Comparison of ENCODE assay signal across 18 mouse cellular contexts in the genomic region with DNA sequence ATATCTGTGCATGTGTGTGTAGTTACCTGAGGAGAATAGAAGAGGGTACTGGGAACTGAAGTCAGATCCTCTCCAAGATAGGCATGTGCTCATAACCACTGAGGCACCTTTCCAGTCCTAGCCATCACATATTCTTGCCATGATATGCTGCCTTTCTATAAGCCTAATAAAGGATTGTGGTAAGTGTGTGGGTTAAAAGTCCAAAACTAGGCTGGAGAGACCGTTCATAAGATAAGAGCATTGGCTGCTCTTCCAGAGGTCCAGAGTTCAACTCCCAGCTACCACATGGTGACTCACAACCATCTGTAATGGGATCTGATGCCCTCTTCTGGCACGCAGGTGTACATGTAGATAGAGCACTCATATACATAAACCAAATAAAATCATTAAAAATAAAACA. TPM values are rescaled to one million over a fixed set of nuclear protein-coding genes. Genes with fewer than 3 reads are reported as not detected.
A peak's percentile ranks its signal among the peaks of the same experiment; 100 is the strongest.
DNase-seq lines count a peak whose midpoint lies in the region; ATAC-seq and TF ChIP-seq lines count a peak whose summit lies in the region.
"Had no signal": no experiment of that assay in that cellular context is flagged by ENCODE, and none has a peak within 500 bp of the region (broad histone marks: within the 10 kb centered on the region; RNA-seq: fewer than 3 reads in every experiment).

No protein-coding gene starts in this region.

- no peaks in the 10 kb centered on the region for H3K9me3 ChIP-seq in hindbrain, postnatal 0 days (ENCODE audit: low read length)
- H3K9me3 ChIP-seq in hindbrain, embryonic 13.5 days, result no peaks in the 10 kb centered on the region
- H3K9me3 ChIP-seq in lung, postnatal 0 days (ENCODE audit: low read length), result no peaks in the 10 kb centered on the region
- H3K9me3 ChIP-seq: embryonic facial prominence, embryonic 15.5 days; forebrain, embryonic 15.5 days; heart, embryonic 12.5 days had no signal

- H3K9ac ChIP-seq in hindbrain, postnatal 0 days (replicated peaks; ENCODE audit: low read length), result no peak overlapping the region
- H3K9ac ChIP-seq in hindbrain, embryonic 13.5 days, result no peak overlapping the region
- H3K9ac ChIP-seq in lung, postnatal 0 days (replicated peaks; ENCODE audit: low read depth), result no peak overlapping the region
- H3K9ac ChIP-seq: embryonic facial prominence, embryonic 15.5 days; forebrain, embryonic 15.5 days; heart, embryonic 12.5 days had no signal

- H3K4me1 ChIP-seq in hindbrain, postnatal 0 days (ENCODE audit: insufficient read depth, low read length), result no peaks in the 10 kb centered on the region
- H3K4me1 ChIP-seq in hindbrain, embryonic 13.5 days (replicated peaks), result 0 out of 2 replicates have a peak, but pooled peaks cover under 1% of the 10 kb centered on the region
- no peaks in the 10 kb centered on the region for H3K4me1 ChIP-seq in lung, postnatal 0 days (ENCODE audit: insufficient read depth, low read depth, low read length)
- H3K4me1 ChIP-seq: embryonic facial prominence, embryonic 15.5 days; forebrain, embryonic 15.5 days; heart, embryonic 12.5 days had no signal

- peak; percentile 20; the same call in 1 of the 2 replicates for TF ChIP-seq CTCF in hindbrain, postnatal 0 days (IDR thresholded peaks at IDR 0.05; ENCODE audit: low read depth)
- peak; percentile 44 for TF ChIP-seq CTCF in layer of hippocampus, adult 2 months (conservative IDR thresholded peaks at IDR 0.05)
- 0 out of 2 replicates have a peak, but pooled peaks have one; percentile 10 for TF ChIP-seq CTCF in lung, postnatal 0 days (IDR thresholded peaks at IDR 0.05)

- no peak overlapping the region for H3K4me3 ChIP-seq in hindbrain, postnatal 0 days (ENCODE audit: low read length)
- H3K4me3 ChIP-seq in hindbrain, embryonic 13.5 days, result no peak overlapping the region
- H3K4me3 ChIP-seq in layer of hippocampus, adult 2 months, result no peak overlapping the region
- H3K4me3 ChIP-seq in lung, postnatal 0 days (ENCODE audit: low read depth, low read length), result no peak overlapping the region
- H3K4me3 ChIP-seq: embryonic facial prominence, embryonic 15.5 days; erythroblast, embryonic 14.5 days; forebrain, embryonic 15.5 days; heart, embryonic 12.5 days had no signal

- no peaks in the 10 kb centered on the region for H3K27me3 ChIP-seq in hindbrain, postnatal 0 days (ENCODE audit: insufficient read depth, low read length)
- no peaks in the 10 kb centered on the region for H3K27me3 ChIP-seq in hindbrain, embryonic 13.5 days
- no peaks in the 10 kb centered on the region for H3K27me3 ChIP-seq in lung, postnatal 0 days (replicated peaks; ENCODE audit: insufficient read depth, low read length)
- H3K27me3 ChIP-seq: embryonic facial prominence, embryonic 15.5 days; forebrain, embryonic 15.5 days; heart, embryonic 12.5 days had no signal

- H3K4me2 ChIP-seq in hindbrain, postnatal 0 days (ENCODE audit: low read depth, low read length), result no peak overlapping the region
- H3K4me2 ChIP-seq in hindbrain, embryonic 13.5 days, result no peak overlapping the region
- no peak overlapping the region for H3K4me2 ChIP-seq in lung, postnatal 0 days (replicated peaks; ENCODE audit: low read depth, low read length)
- H3K4me2 ChIP-seq: embryonic facial prominence, embryonic 15.5 days; forebrain, embryonic 15.5 days; heart, embryonic 12.5 days had no signal

- peaks cover 43% of the 10 kb centered on the region for H3K36me3 ChIP-seq in hindbrain, postnatal 0 days (ENCODE audit: insufficient read depth, low read length)
- peaks cover 53% of the 10 kb centered on the region for H3K36me3 ChIP-seq in hindbrain, embryonic 13.5 days
- H3K36me3 ChIP-seq in lung, postnatal 0 days (ENCODE audit: insufficient read depth, low read length), result peaks cover 32% of the 10 kb centered on the region

- DNase-seq in hindbrain, postnatal 0 days (ENCODE audit: low spot score), result no peak
- DNase-seq in layer of hippocampus, adult 2 months (ENCODE audit: low spot score in 2 of 2), result no peak
- DNase-seq in layer of hippocampus, postnatal 36 days, result no peak
- DNase-seq in lung, postnatal 0 days (ENCODE audit: low spot score), result no peak
- no peak for DNase-seq in lung, adult 18-20 months
- DNase-seq: adrenal gland, adult 8-10 months; cerebellum, adult 11 months; cerebellum, adult 8-10 months; cerebellum, postnatal 14 days; embryo, embryonic 11 days; gastrocnemius, postnatal 10 days had no signal

- TF ChIP-seq EP300 in lung, postnatal 0 days (IDR thresholded peaks at IDR 0.05), result no peak

- no peak for ATAC-seq in hindbrain, postnatal 0 days
- no peak for ATAC-seq in hindbrain, embryonic 13.5 days (ENCODE audit: low FRiP score)
- ATAC-seq in lung, postnatal 0 days, result no peak
- ATAC-seq in inflammation-experienced regulatory T-cells, adult 6 months, result no peak
- ATAC-seq: forebrain, embryonic 15.5 days; hindbrain, embryonic 16.5 days had no signal

- WGBS in hindbrain, postnatal 0 days, result 95% methylated on average over 2 of the region's 2 CpGs
- WGBS in hindbrain, embryonic 13.5 days, result 93% methylated on average over 2 of the region's 2 CpGs
- 88% methylated on average over 2 of the region's 2 CpGs for WGBS in lung, postnatal 0 days

- H3K27ac ChIP-seq in hindbrain, postnatal 0 days, result no peak overlapping the region
- no peak overlapping the region for H3K27ac ChIP-seq in hindbrain, embryonic 13.5 days
- no peak overlapping the region for H3K27ac ChIP-seq in layer of hippocampus, adult 2 months
- no peak overlapping the region for H3K27ac ChIP-seq in lung, postnatal 0 days (ENCODE audit: low read length)
- H3K27ac ChIP-seq: embryonic facial prominence, embryonic 15.5 days; forebrain, embryonic 15.5 days had no signal

RNA-seq across cellular contexts. Expression of a gene that starts 22.6 kb away (rescaled TPM):
- 14.8 and 18.5 TPM in 2 replicates for total RNA-seq in hindbrain, postnatal 0 days (2014; rRNA removed)
- 3.2 and 3.6 TPM in 2 replicates for polyA plus RNA-seq in hindbrain, postnatal 0 days (2015; fragmentation: Nextera tagmentation; extraction: Ambion mirVana)
- polyA plus RNA-seq in hindbrain, embryonic 13.5 days (2015; fragmentation: Nextera tagmentation; extraction: Ambion mirVana), result 6.5 and 7.5 TPM in 2 replicates
- 10 to 100 TPM; 14.7 to 14.8 TPM for total RNA-seq in layer of hippocampus, adult 2 months (2021)
- total RNA-seq in layer of hippocampus, postnatal 36 days (2021), result 10 to 100 TPM; 13.1 to 14.6 TPM
- 13.3 and 14.7 TPM in 2 replicates for polyA plus RNA-seq in lung, postnatal 0 days (2015; fragmentation: Nextera tagmentation; extraction: Ambion mirVana)
- polyA plus RNA-seq in inflammation-experienced regulatory T-cells, adult 6 months (2017; shearing (Covaris generic)), result 1 to 10 TPM; 2.3 to 4.1 (median 3.0) TPM
